Mouse (Mus musculus) ES-E14 (cell line): ENCODE measurements around the gene Sox5.

Experiments used
- CHD2 ChIP-seq: IDR thresholded peaks from 2 replicates; pipeline ENCODE4 v1.6.1; 2014; ENCODE audit warnings: mild to moderate bottlenecking, low read depth, low read length, inconsistent platforms
- MAFK ChIP-seq: IDR thresholded peaks from 2 replicates; pipeline ENCODE4 v1.6.1; 2014; ENCODE audit warnings: mild to moderate bottlenecking, low read depth, low read length, inconsistent platforms; ENCODE audit not compliant: insufficient read depth

DNA sequence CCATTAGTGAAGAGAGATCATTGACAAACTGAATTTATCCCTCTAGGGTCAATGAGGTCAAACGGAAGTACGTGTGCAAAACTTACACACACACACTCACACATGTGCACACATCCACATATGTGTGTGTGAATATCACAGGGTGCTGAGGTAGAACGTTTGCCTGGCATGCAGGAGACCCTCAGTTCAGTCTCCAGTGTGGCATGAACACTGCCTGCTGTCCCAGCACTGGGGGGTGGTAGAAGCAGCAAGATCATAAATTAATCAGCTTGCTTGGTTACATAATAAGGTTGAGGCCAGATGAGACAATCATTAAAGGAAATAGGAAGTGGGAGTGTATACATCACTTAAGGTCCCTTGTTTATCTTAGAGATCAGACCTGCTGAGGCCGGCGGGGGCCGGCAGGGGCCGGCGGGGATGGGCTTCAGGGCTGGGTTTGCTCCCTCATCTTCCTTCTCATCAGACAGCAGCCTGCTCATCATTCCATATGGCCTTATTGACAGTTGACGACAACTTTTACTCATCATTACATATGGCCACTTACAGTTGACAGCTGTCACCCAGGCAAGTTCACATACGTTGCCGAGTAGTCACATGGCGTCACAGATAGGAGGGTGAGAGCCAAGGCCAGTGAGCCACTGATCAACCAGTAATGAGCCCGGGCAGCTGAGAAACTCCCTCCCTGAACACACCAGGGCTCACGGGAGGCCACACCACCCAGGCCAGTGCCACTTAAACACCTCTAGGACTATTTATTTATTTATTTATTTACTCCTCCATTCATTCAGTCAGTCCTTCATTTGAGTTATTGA lies 309.5 kb downstream of the Sox5 start:
- TF ChIP-seq MAFK: no peak
- no peak for TF ChIP-seq CHD2
